Mouse (Mus musculus): ENCODE results near the gene Iqch. TPM values are rescaled to one million over a fixed set of nuclear protein-coding genes. Genes with fewer than 3 reads are reported as not detected.

Iqch gene
- polyA plus RNA-seq, 1 experiment from 2014 or later, result 0.06 TPM

GRCm38 (mm10) chr9:63647581-63648519 lies 45.6 kb upstream of the Iqch start:
- DNase-seq (ENCODE audit: low spot score) (no peak), ATAC-seq (peak; percentile 10; the same call in 1 of the 2 replicates)
- peaks cover 18% of the 10 kb centered on the region for H3K36me3 ChIP-seq (ENCODE audit: insufficient read depth, low read length)
- H3K9me3 ChIP-seq (ENCODE audit: low read length), result no peaks in the 10 kb centered on the region
- 70% methylated on average over 9 of the region's 9 CpGs for WGBS
- H3K4me1 ChIP-seq (ENCODE audit: insufficient read depth, low read depth, low read length), result no peaks in the 10 kb centered on the region
- H3K4me3 ChIP-seq (ENCODE audit: low read depth, low read length), result no peak overlapping the region
- TF ChIP-seq EP300 (IDR thresholded peaks at IDR 0.05) (no peak), CTCF (IDR thresholded peaks at IDR 0.05) (no peak)
- no peaks in the 10 kb centered on the region for H3K27me3 ChIP-seq (replicated peaks; ENCODE audit: insufficient read depth, low read length)
- no peak overlapping the region for H3K9ac ChIP-seq (replicated peaks; ENCODE audit: low read depth)
- no peak overlapping the region for H3K27ac ChIP-seq (ENCODE audit: low read length)
- H3K4me2 ChIP-seq (replicated peaks; ENCODE audit: low read depth, low read length), result no peak overlapping the region

DNA sequence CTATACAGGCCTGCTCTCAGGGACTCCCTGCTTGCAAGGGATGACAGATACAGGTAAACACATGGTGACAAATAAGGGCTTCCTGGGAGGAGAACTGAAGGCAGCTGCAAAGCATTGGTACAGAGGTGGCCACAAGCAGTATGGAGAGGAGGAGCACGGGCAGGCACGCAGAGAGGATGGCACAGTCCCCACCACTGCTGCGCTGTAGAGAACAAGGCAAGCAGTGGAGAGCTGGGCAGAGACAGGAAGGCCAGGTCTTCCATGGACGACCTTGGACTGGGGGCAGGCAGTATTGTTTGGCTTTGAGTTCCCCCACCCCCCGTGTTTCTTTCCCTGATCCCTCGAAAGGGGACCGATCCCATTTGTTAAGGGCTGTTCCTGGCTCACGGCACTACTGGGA lies 42.8 kb upstream of the Iqch start:
- no peak for DNase-seq (ENCODE audit: low spot score)
- Histone ChIP-seq H3K9me3 (ENCODE audit: low read length) (no peaks in the 10 kb centered on the region), H3K27me3 (replicated peaks; ENCODE audit: insufficient read depth, low read length) (no peaks in the 10 kb centered on the region), H3K4me2 (replicated peaks; ENCODE audit: low read depth, low read length) (no peak overlapping the region), H3K36me3 (ENCODE audit: insufficient read depth, low read length) (peaks cover 13% of the 10 kb centered on the region), H3K4me1 (ENCODE audit: insufficient read depth, low read depth, low read length) (no peaks in the 10 kb centered on the region), H3K4me3 (ENCODE audit: low read depth, low read length) (no peak overlapping the region), H3K27ac (ENCODE audit: low read length) (no peak overlapping the region), H3K9ac (replicated peaks; ENCODE audit: low read depth) (no peak overlapping the region)
- no peak for TF ChIP-seq EP300 (IDR thresholded peaks at IDR 0.05)
- TF ChIP-seq CTCF (IDR thresholded peaks at IDR 0.05), result no peak
- 67% methylated on average over 8 of the region's 8 CpGs for WGBS
- ATAC-seq, result no peak

GRCm38 (mm10) chr9:63644011-63644410 lies 41.7 kb upstream of the Iqch start:
- ATAC-seq (no peak), DNase-seq (ENCODE audit: low spot score) (no peak)
- Histone ChIP-seq H3K27me3 (replicated peaks; ENCODE audit: insufficient read depth, low read length) (no peaks in the 10 kb centered on the region), H3K4me3 (ENCODE audit: low read depth, low read length) (no peak overlapping the region), H3K4me1 (ENCODE audit: insufficient read depth, low read depth, low read length) (no peaks in the 10 kb centered on the region), H3K4me2 (replicated peaks; ENCODE audit: low read depth, low read length) (no peak overlapping the region), H3K27ac (ENCODE audit: low read length) (no peak overlapping the region), H3K36me3 (ENCODE audit: insufficient read depth, low read length) (peaks cover 8% of the 10 kb centered on the region; the same call in 1 of the 2 replicates), H3K9ac (replicated peaks; ENCODE audit: low read depth) (no peak overlapping the region), H3K9me3 (ENCODE audit: low read length) (no peaks in the 10 kb centered on the region)
- no peak for TF ChIP-seq EP300 (IDR thresholded peaks at IDR 0.05)
- TF ChIP-seq CTCF (IDR thresholded peaks at IDR 0.05), result no peak
- WGBS, result 88% methylated on average over 6 of the region's 6 CpGs

DNA sequence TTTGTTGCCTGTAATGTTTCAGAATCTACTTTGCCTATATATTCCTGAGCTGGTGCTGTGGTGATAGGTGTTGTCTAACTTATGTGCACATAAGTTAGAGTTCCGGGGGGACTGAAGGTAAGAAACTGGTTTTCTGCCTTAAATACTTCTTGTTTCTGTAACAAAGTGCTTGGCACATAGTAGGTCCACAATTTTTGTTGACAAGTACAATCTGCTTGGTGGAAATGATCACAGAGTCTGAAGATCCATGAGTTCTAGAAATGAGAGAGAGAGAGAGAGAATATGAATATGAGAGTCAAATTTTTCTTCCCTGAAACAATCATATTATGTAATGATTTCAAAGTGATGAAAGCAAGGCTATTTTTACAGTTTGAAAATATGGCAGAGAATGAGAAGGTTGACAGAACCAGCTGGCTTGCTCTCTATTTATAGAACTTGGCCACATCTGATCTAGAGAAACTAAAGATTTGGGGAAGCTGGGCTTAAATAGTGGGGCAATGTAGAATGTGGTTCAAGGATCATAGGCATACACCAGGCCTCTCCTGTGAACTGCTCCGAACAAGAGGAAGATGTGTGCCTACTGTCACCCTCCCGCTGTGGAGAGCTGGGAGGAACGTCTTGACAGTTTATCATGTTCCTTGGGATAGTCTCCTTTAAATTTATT lies 39.8 kb upstream of the Iqch start:
- no peak overlapping the region for H3K27ac ChIP-seq (ENCODE audit: low read length)
- TF ChIP-seq EP300 (IDR thresholded peaks at IDR 0.05) (no peak), CTCF (IDR thresholded peaks at IDR 0.05) (no peak)
- no peaks in the 10 kb centered on the region for H3K4me1 ChIP-seq (ENCODE audit: insufficient read depth, low read depth, low read length)
- no peak overlapping the region for H3K9ac ChIP-seq (replicated peaks; ENCODE audit: low read depth)
- no peak overlapping the region for H3K4me3 ChIP-seq (ENCODE audit: low read depth, low read length)
- H3K4me2 ChIP-seq (replicated peaks; ENCODE audit: low read depth, low read length), result no peak overlapping the region
- 0 out of 2 replicates have a peak, but pooled peaks have one; percentile 25 for ATAC-seq
- 85% methylated on average over 4 of the region's 4 CpGs for WGBS
- peak; percentile 73 for DNase-seq (ENCODE audit: low spot score)
- no peaks in the 10 kb centered on the region for H3K9me3 ChIP-seq (ENCODE audit: low read length)
- H3K36me3 ChIP-seq (ENCODE audit: insufficient read depth, low read length), result no peaks in the 10 kb centered on the region
- no peaks in the 10 kb centered on the region for H3K27me3 ChIP-seq (replicated peaks; ENCODE audit: insufficient read depth, low read length)

- Histone ChIP-seq H3K4me3 (ENCODE audit: low read depth, low read length) (no peak overlapping the region), H3K4me2 (replicated peaks; ENCODE audit: low read depth, low read length) (no peak overlapping the region), H3K9me3 (ENCODE audit: low read length) (no peaks in the 10 kb centered on the region), H3K27ac (ENCODE audit: low read length) (no peak overlapping the region), H3K4me1 (ENCODE audit: insufficient read depth, low read depth, low read length) (no peaks in the 10 kb centered on the region), H3K27me3 (replicated peaks; ENCODE audit: insufficient read depth, low read length) (no peaks in the 10 kb centered on the region), H3K9ac (replicated peaks; ENCODE audit: low read depth) (no peak overlapping the region), H3K36me3 (ENCODE audit: insufficient read depth, low read length) (peaks cover 8% of the 10 kb centered on the region; the same call in 1 of the 2 replicates)
- no peak for DNase-seq (ENCODE audit: low spot score)
- TF ChIP-seq EP300 (IDR thresholded peaks at IDR 0.05) (no peak), CTCF (IDR thresholded peaks at IDR 0.05) (no peak)
- 83% methylated on average over 7 of the region's 7 CpGs for WGBS
- ATAC-seq, result no peak
These were observed 33.8 kb upstream of the Iqch start for GRCm38 (mm10) chr9:63636113-63636512.

- no peak overlapping the region for H3K27ac ChIP-seq (ENCODE audit: low read length)
- DNase-seq (ENCODE audit: low spot score), result no peak
- ATAC-seq, result peak; percentile 74
- no peaks in the 10 kb centered on the region for H3K27me3 ChIP-seq (replicated peaks; ENCODE audit: insufficient read depth, low read length)
- H3K4me2 ChIP-seq (replicated peaks; ENCODE audit: low read depth, low read length), result no peak overlapping the region
- no peak overlapping the region for H3K4me3 ChIP-seq (ENCODE audit: low read depth, low read length)
- H3K36me3 ChIP-seq (ENCODE audit: insufficient read depth, low read length), result peaks cover 8% of the 10 kb centered on the region; the same call in 1 of the 2 replicates
- TF ChIP-seq EP300 (IDR thresholded peaks at IDR 0.05), result no peak
- no peak for TF ChIP-seq CTCF (IDR thresholded peaks at IDR 0.05)
- WGBS, result 46% methylated on average over 7 of the region's 7 CpGs
- H3K9ac ChIP-seq (replicated peaks; ENCODE audit: low read depth), result no peak overlapping the region
- H3K4me1 ChIP-seq (ENCODE audit: insufficient read depth, low read depth, low read length), result no peaks in the 10 kb centered on the region
- no peaks in the 10 kb centered on the region for H3K9me3 ChIP-seq (ENCODE audit: low read length)
These were observed 31.0 kb upstream of the Iqch start for GRCm38 (mm10) chr9:63633334-63633733.
